Mouse (Mus musculus) lung, embryonic 16.5 days (tissue): ENCODE measurements around the gene Map9. TPM values are rescaled to one million over a fixed set of nuclear protein-coding genes. Genes with fewer than 3 reads are reported as not detected.

Experiments used
- ATAC-seq: fragments of 200-750 bp; cut with Nextera tagmentation; 2 replicates; pipeline ENCODE4 v1.8.0; 2017; ENCODE audit warnings: low read depth, mild to moderate bottlenecking, moderate library complexity
- H3K27ac ChIP-seq: fragments of 300-500 bp; sonication (generic); 2 replicates; pipeline ENCODE4 v1.5.1; 2014; ENCODE audit warnings: mild to moderate bottlenecking, control low read depth, low read length
- H3K27me3 ChIP-seq: fragments of 300-500 bp; sonication (generic); 2 replicates; pipeline ENCODE4 v1.6.1; 2014; ENCODE audit warnings: low read depth, low read length, mixed read lengths; ENCODE audit not compliant: control insufficient read depth, insufficient read depth
- H3K36me3 ChIP-seq: fragments of 300-500 bp; sonication (generic); 2 replicates; pipeline ENCODE4 v1.6.1; 2014; ENCODE audit warnings: low read length; ENCODE audit not compliant: control insufficient read depth, insufficient read depth
- H3K4me1 ChIP-seq: fragments of 300-500 bp; sonication (generic); replicated peaks from 2 replicates; pipeline ENCODE4 v1.6.1; 2014; ENCODE audit warnings: low read length, mixed read lengths; ENCODE audit not compliant: control insufficient read depth, insufficient read depth
- H3K4me2 ChIP-seq: fragments of 300-500 bp; sonication (generic); 2 replicates; pipeline ENCODE4 v1.6.1; 2014; ENCODE audit warnings: low read depth, low read length, control low read depth
- H3K4me3 ChIP-seq: fragments of 300-500 bp; sonication (generic); 2 replicates; pipeline ENCODE4 v1.5.1; 2014; ENCODE audit warnings: mild to moderate bottlenecking, low read length, control low read depth
- H3K9ac ChIP-seq: fragments of 300-500 bp; sonication (generic); 2 replicates; pipeline ENCODE4 v1.6.1; 2014; ENCODE audit warnings: low read length, control low read depth
- H3K9me3 ChIP-seq: fragments of 300-500 bp; sonication (generic); 2 replicates; pipeline ENCODE4 v1.6.1; 2016; ENCODE audit warnings: low read length; ENCODE audit not compliant: control insufficient read depth
- WGBS: fragments of 180-500 bp; shearing (Covaris S2); extraction: QIAGEN DNeasy Blood & Tissue Kit; methylation state at CpG from one replicate; pipeline ENCODE4 v1.1.7; 2014; 5-methylcytosine and 5-hydroxymethylcytosine counted together
- polyA plus RNA-seq: library from polyadenylated mRNA; unstranded; fragments of >200 nt; fragmentation: Nextera tagmentation; extraction: Ambion mirVana; gene quantifications from 2 replicates; pipeline ENCODE4 v1.2.1, GENCODE M21; 2015

Gene Map9
- polyA plus RNA-seq, 1 experiment from 2014 or later = 9.6 TPM

DNA sequence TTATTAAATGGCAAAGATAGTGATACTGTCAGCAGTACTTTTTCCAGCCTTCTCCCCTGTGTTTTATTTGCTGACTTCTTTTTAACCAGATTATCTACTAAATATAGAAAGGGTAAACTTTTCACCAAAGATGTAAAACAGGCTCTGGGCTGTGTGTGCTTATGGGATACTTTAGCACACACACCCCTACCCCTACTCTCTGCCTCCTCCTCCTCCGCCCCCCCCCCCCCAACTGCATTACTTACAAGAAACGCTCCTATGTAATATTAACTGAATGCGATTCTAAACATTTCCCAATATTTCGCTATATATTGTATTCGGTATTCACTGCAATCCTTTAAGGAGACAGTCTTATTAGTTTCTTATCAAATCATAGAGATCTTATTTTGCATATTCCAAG, 504 bp upstream of the Map9 start:
- 2% methylated on average over 4 of the region's 5 CpGs for WGBS
- H3K27me3 ChIP-seq = no peaks in the 10 kb centered on the region

DNA sequence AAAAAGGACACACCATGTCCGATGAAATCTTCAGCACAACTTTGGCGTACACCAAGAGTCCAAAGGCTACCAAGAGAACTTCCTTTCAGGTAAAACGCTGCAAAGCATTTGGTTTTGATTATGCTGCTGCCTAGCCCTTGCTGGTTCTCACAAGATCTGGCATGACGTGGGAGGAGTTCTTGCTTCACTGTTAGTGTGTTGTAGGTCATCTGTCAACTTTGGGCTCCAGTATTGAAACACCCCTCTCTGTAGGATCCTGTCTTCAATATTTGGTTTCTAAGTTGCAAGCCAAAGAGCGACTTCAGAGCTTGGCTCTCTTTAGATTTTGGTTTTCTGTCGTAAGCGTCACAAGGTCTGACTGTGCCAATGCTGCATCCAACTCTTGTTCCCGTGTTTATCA, 1.2 kb downstream of the Map9 start:
- Histone ChIP-seq H3K36me3 (no peaks in the 10 kb centered on the region), H3K27me3 (no peaks in the 10 kb centered on the region), H3K4me3 (no peak overlapping the region), H3K27ac (no peak overlapping the region), H3K4me1 (peaks cover 7% of the 10 kb centered on the region), H3K9ac (no peak overlapping the region), H3K9me3 (no peaks in the 10 kb centered on the region), H3K4me2 (no peak overlapping the region)
- WGBS = 83% methylated on average over 8 of the region's 8 CpGs
- no peak for ATAC-seq

More for the DNA sequence above, 504 bp upstream of the Map9 start:
- Histone ChIP-seq H3K4me2 (peak overlapping the region; percentile 97), H3K36me3 (no peaks in the 10 kb centered on the region), H3K4me3 (peak overlapping the region; percentile 78), H3K9me3 (no peaks in the 10 kb centered on the region), H3K9ac (peak overlapping the region; percentile 38; the same call in 1 of the 2 replicates), H3K27ac (no peak overlapping the region), H3K4me1 (peaks cover 3% of the 10 kb centered on the region)
- ATAC-seq = peak; percentile 5; the same call in 1 of the 2 replicates

DNA sequence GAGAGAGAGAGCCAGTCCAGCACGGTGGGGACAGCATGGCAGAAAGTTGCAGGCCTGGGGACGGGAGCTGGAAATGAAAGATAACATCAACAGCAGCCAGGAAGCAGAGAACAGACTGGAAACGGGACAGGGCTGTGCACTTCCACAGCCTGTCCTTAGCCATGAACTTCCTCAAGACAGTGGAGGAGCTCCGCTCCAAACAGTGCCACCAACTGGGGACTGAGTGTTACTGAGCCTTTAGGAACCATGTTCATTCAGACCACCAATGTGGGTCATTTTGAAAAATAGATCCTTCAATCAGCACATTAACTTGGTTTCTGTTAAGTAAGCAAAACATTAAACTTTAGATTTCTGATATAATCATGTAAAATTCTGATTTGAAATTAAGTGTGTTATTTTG, 4.6 kb downstream of the Map9 start:
- 12% methylated on average over 4 of the region's 4 CpGs for WGBS
- H3K4me3 ChIP-seq = no peak overlapping the region
- peak overlapping the region; percentile 8; the same call in 1 of the 2 replicates for H3K9ac ChIP-seq
- H3K27ac ChIP-seq = no peak overlapping the region
- peaks cover 9% of the 10 kb centered on the region for H3K4me1 ChIP-seq
- H3K36me3 ChIP-seq = no peaks in the 10 kb centered on the region
- 0 out of 2 replicates have a peak overlapping the region, but pooled peaks have one; percentile 16 for H3K4me2 ChIP-seq
- no peak for ATAC-seq
- H3K27me3 ChIP-seq = no peaks in the 10 kb centered on the region
- H3K9me3 ChIP-seq = no peaks in the 10 kb centered on the region

DNA sequence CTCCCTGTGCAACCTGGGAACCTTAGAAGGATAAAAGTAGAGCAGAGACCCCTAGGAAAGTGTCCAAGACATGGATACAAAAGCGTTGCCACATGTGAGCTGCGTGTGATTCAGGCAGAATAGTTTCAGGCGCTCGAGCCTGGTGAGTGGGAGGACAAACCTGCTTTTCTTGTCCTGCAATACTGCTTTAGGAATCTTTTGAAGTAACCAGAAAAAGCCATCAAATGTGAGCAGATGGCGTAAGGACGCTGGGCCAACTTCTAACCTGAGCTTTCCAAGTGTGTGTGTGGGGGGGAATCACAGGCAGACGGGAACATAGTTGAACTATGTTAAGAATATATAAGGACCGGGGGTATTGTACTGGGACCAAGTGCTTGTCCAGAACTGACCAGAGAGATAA, 6.7 kb downstream of the Map9 start:
- no peaks in the 10 kb centered on the region for H3K9me3 ChIP-seq
- H3K27ac ChIP-seq = peak overlapping the region; percentile 53
- peaks cover 8% of the 10 kb centered on the region; the same call in 1 of the 2 replicates for H3K4me1 ChIP-seq
- no peaks in the 10 kb centered on the region for H3K27me3 ChIP-seq
- H3K4me2 ChIP-seq = no peak overlapping the region
- H3K4me3 ChIP-seq = no peak overlapping the region
- H3K36me3 ChIP-seq = no peaks in the 10 kb centered on the region
- peak; percentile 64 for ATAC-seq
- 62% methylated on average over 8 of the region's 8 CpGs for WGBS
- no peak overlapping the region for H3K9ac ChIP-seq

DNA sequence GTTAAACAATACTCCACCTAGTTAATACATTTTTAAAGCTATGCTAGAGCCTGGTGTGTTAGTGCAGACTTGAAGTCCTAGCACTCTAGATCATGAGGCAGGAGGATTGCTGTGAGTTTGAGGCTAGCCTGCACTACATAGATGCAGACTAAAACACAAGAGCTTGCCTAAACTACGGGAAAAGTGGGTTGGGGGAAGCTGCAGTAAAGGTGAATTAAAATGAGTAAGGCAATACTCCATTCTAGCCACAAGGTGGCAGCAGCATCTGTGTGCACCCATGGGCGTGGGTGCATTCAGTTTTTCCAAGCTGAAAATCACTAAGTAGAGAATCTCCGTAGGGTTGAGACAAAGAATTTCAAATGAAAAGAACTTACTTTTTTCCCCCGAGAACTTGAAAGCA, 7.1 kb downstream of the Map9 start:
- no peaks in the 10 kb centered on the region for H3K36me3 ChIP-seq
- no peaks in the 10 kb centered on the region for H3K27me3 ChIP-seq
- no peaks in the 10 kb centered on the region for H3K9me3 ChIP-seq
- no peak overlapping the region for H3K4me3 ChIP-seq
- H3K4me1 ChIP-seq = peaks cover 13% of the 10 kb centered on the region
- peak overlapping the region; percentile 53 for H3K27ac ChIP-seq
- WGBS = 23% methylated on average over 4 of the region's 4 CpGs
- no peak overlapping the region for H3K4me2 ChIP-seq
- no peak overlapping the region for H3K9ac ChIP-seq
- ATAC-seq = no peak

DNA sequence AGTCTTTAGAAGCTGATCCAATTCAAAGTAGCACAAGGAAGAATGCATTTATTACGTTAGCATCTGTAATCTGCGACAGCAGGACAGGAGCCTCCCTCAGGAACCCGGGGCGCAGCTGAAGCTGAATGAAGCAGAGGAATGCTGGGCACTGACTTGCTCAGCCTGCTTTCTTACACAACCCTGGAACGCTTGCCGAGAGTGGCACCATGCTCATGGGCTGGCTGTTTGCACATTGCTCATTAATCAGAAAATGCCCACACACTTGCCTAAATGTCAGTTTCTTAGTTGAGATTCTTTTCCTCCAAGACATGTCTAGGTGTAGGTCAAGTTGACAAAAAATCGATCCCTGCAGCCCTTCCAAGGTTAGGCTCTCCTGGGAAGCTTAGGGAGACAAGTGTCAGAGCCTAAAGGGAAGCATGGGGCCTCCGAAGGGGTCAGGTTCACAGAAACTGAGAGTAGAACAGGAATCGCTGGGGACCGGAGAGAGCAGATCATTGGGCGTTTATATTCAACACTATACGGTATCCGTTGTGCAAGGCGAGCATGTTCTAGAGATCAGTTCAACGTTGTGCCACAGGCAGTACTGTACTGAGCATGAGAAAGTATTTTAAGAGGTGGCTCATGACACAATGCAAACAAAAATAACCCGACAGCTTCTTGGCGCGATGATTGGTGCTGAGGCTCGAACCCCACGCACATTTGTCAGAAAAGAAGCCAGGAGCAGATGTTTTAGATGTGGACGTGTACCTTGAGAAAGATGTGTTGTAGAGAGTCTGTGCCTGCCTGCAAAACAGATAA, 11.4 kb downstream of the Map9 start:
- Histone ChIP-seq H3K4me3 (peak overlapping the region; percentile 5; the same call in 1 of the 2 replicates), H3K4me1 (peaks cover 10% of the 10 kb centered on the region), H3K36me3 (peaks cover 2% of the 10 kb centered on the region; the same call in 1 of the 2 replicates), H3K9ac (peak overlapping the region; percentile 46; the same call in 1 of the 2 replicates), H3K27ac (peak overlapping the region; percentile 75), H3K4me2 (peak overlapping the region; percentile 33), H3K9me3 (no peaks in the 10 kb centered on the region), H3K27me3 (no peaks in the 10 kb centered on the region)
- peak; percentile 88 for ATAC-seq
- 46% methylated on average over 21 of the region's 21 CpGs for WGBS

DNA sequence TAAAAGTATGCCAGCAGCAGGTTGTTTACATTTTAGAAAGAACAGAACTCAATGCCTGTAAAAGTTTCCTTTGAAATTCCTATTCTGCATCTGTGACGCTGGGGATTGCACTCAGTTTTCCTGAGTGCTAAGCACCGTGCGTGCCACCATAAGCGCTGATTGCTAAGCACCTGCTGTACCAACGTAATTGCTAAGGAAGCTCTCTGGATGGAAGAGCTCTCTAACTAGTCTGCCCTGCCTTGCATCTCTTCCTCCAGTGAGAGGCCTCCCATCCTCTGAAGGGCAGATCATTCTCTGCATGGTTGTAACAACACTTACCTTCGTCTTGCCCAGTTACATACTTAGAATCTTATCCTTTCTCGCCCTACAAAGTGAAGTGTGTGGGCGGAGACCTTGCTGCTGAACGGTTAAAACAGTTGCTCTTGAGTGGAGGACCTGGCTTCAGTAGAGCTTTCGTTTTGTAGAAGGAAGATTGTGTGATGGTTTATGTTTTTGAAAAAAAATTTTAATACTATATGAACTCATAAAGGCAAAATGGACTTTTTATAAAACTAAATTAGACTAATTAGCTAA, 12.7 kb downstream of the Map9 start:
- peak; percentile 72 for ATAC-seq
- H3K4me3 ChIP-seq = 0 out of 2 replicates have a peak overlapping the region, but pooled peaks have one; percentile 10
- peak overlapping the region; percentile 33 for H3K4me2 ChIP-seq
- H3K27me3 ChIP-seq = no peaks in the 10 kb centered on the region
- peak overlapping the region; percentile 75 for H3K27ac ChIP-seq
- peaks cover 9% of the 10 kb centered on the region for H3K4me1 ChIP-seq
- no peaks in the 10 kb centered on the region for H3K9me3 ChIP-seq
- H3K9ac ChIP-seq = no peak overlapping the region
- peaks cover 2% of the 10 kb centered on the region; the same call in 1 of the 2 replicates for H3K36me3 ChIP-seq
- 55% methylated on average over 10 of the region's 10 CpGs for WGBS

DNA sequence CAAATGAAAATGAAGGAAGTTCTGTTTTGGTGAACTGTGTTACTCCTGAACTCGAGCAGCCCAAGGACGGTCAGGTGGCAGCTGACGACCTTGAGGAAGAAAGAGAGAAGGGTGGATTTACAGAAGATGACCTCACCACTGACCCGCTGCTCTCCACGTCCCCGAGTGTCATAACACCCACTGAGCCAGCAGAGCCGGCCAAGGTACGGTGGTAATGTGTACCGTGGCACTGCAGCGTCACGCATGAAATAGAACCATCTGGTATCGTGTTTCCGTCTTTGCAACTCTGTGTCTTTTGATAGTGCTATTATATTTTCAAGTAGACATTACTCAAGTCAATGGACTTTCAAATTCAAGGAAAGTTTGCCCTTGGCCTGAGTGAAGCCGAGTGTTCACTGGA, 19.1 kb downstream of the Map9 start:
- Histone ChIP-seq H3K4me3 (no peak overlapping the region), H3K36me3 (peaks cover 2% of the 10 kb centered on the region), H3K4me1 (no peaks in the 10 kb centered on the region), H3K9ac (no peak overlapping the region), H3K9me3 (no peaks in the 10 kb centered on the region), H3K27ac (no peak overlapping the region), H3K4me2 (no peak overlapping the region), H3K27me3 (no peaks in the 10 kb centered on the region)
- WGBS = 84% methylated on average over 14 of the region's 14 CpGs
- ATAC-seq = no peak

DNA sequence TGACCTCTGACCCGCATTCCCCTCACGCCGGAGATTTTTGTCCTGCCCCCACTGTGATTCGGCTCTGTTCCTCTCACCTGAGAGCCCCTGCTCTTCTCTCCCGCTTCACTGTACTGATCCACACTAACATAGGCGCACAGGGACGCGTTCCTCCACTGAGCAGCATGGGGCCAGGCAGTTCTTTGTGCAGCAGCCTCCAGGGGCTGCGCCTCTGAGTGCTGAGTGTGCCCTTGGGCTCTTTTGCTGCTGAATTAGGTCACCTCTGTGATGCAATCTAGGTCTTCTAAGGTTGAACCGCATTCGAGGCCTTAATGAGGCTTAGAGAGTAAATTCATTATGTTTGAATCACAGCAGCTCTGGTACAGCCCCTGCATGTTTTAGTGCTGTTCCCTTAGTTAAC, 24.5 kb downstream of the Map9 start:
- Histone ChIP-seq H3K9me3 (no peaks in the 10 kb centered on the region), H3K36me3 (peaks cover 2% of the 10 kb centered on the region; the same call in 1 of the 2 replicates), H3K27ac (no peak overlapping the region), H3K4me1 (no peaks in the 10 kb centered on the region), H3K27me3 (no peaks in the 10 kb centered on the region), H3K4me3 (no peak overlapping the region), H3K4me2 (no peak overlapping the region), H3K9ac (no peak overlapping the region)
- ATAC-seq = no peak
- 85% methylated on average over 11 of the region's 11 CpGs for WGBS
